Mouse (Mus musculus) embryonic fibroblast, embryonic 13.5 days (primary cell): Measurements from ENCODE around the gene Fhit.

Source experiments
- CTCF ChIP-seq: IDR thresholded peaks from 2 replicates; pipeline ENCODE4 v1.5.1; 2011; ENCODE audit warnings: mild to moderate bottlenecking, control low read depth, low read length, moderate library complexity, borderline replicate concordance; ENCODE audit not compliant: insufficient read depth
- POLR2A ChIP-seq: IDR thresholded peaks from 2 replicates; pipeline ENCODE4 v1.6.1; 2011; ENCODE audit warnings: low read depth, mild to moderate bottlenecking, control low read depth, low read length, moderate library complexity

GRCm38 (mm10) chr14:9613126-9613525, 1548.7 kb downstream of the Fhit start:
- TF ChIP-seq POLR2A: no peak
- TF ChIP-seq CTCF: no peak
